Mouse (Mus musculus): ENCODE data around the gene Shd.

DNA sequence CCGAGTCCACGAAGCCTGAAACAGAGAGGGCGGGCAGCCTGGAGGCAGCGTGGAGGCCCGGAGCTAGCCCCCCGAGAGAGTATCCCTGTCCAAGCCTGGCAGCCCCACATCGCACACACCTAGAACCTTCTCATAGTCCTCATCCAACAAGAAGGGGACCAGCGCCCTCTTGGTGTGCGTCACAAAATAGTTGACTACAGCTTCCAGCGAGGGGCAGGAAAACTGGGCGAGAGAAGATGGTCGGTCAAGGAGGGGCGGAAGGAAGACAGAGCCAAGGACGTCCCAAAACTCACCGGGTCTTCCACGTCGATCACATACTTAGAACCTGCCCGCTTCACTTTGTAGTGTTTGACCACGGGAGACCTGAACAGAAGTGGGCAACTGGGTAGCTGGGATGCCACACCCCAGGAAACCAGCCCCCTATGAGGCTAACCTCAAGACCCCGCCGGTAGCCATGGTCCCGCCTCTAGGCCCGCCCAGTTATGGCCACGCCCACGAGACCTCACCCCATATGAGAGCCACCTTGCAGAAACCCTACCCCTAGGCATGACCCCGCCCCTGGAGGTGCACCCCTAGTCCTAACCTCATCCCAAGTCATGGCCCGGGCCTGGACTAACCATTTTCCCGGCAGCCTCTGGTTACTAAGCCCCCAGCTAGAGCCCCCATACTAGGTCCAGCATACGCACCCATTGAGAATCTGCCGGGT is 29.7 kb downstream of the Shd start:
- no peak for TF ChIP-seq SIN3A (IDR thresholded peaks at IDR 0.05; ENCODE audit: low read length)
- TF ChIP-seq GABPA (IDR thresholded peaks at IDR 0.05; ENCODE audit: low read depth, low read length) = no peak
